Mouse (Mus musculus) testis, adult 2 months (tissue): ENCODE results near the gene Cenpm. TPM values are rescaled to one million over a fixed set of nuclear protein-coding genes. Genes with fewer than 3 reads are reported as not detected.

Experiments
- H3K27ac ChIP-seq: fragments of 200-500 bp; 2 replicates; pipeline ENCODE4 v1.5.1; 2012; ENCODE audit warnings: low read depth, low read length; ENCODE audit not compliant: control insufficient read depth, insufficient read depth
- H3K27me3 ChIP-seq: fragments of 200-500 bp; 2 replicates; pipeline ENCODE4 v1.6.1; 2012; ENCODE audit warnings: mild to moderate bottlenecking, low read length, moderate library complexity; ENCODE audit not compliant: control insufficient read depth, insufficient read depth
- H3K36me3 ChIP-seq: fragments of 200-500 bp; 2 replicates; pipeline ENCODE4 v1.6.1; 2012; ENCODE audit warnings: mild to moderate bottlenecking, low read length; ENCODE audit not compliant: control insufficient read depth, insufficient read depth
- H3K4me1 ChIP-seq: fragments of 200-500 bp; 2 replicates; pipeline ENCODE4 v1.6.1; 2012; ENCODE audit warnings: low read length; ENCODE audit not compliant: control insufficient read depth, insufficient read depth
- H3K4me3 ChIP-seq: fragments of 200-500 bp; 2 replicates; pipeline ENCODE4 v1.5.1; 2012; ENCODE audit warnings: low read depth, mild to moderate bottlenecking, low read length, moderate library complexity, mixed read lengths; ENCODE audit not compliant: control insufficient read depth
- CTCF ChIP-seq: fragments of 200-500 bp; IDR thresholded peaks from 2 replicates; pipeline ENCODE4 v1.5.1; 2012; ENCODE audit warnings: low read depth, mild to moderate bottlenecking, inconsistent platforms, low read length, moderate library complexity; ENCODE audit not compliant: control insufficient read depth, insufficient read depth, insufficient replicate concordance
- POLR2A ChIP-seq: fragments of 200-500 bp; IDR thresholded peaks from 2 replicates; pipeline ENCODE4 v1.6.1; 2012; ENCODE audit warnings: low read depth, mild to moderate bottlenecking, inconsistent platforms, low read length, moderate library complexity; ENCODE audit not compliant: control insufficient read depth
- polyA plus RNA-seq: library from polyadenylated mRNA; depleted of rRNA; stranded (reverse); fragments of >200 nt; gene quantifications from 2 replicates; pipeline ENCODE4 v1.2.3, GENCODE M21; 2012

Cenpm gene
- polyA plus RNA-seq, 1 experiment, result 14.6 TPM

- Histone ChIP-seq H3K4me1 (peaks cover 6% of the 10 kb centered on the region), H3K4me3 (no peak overlapping the region), H3K36me3 (no peaks in the 10 kb centered on the region), H3K27me3 (no peaks in the 10 kb centered on the region; the same call in 1 of the 2 replicates), H3K27ac (no peak overlapping the region)
- TF ChIP-seq CTCF (no peak), POLR2A (no peak)
Observed at GRCm38 (mm10) chr15:82220003-82220675, 24.4 kb downstream of the Cenpm start.

GRCm38 (mm10) chr15:82218778-82219666 is 25.5 kb downstream of the Cenpm start:
- peaks cover 6% of the 10 kb centered on the region for H3K4me1 ChIP-seq
- H3K4me3 ChIP-seq, result no peak overlapping the region
- H3K27me3 ChIP-seq, result no peaks in the 10 kb centered on the region; the same call in 1 of the 2 replicates
- H3K27ac ChIP-seq, result no peak overlapping the region
- TF ChIP-seq CTCF (no peak), POLR2A (no peak)
- H3K36me3 ChIP-seq, result no peaks in the 10 kb centered on the region

DNA sequence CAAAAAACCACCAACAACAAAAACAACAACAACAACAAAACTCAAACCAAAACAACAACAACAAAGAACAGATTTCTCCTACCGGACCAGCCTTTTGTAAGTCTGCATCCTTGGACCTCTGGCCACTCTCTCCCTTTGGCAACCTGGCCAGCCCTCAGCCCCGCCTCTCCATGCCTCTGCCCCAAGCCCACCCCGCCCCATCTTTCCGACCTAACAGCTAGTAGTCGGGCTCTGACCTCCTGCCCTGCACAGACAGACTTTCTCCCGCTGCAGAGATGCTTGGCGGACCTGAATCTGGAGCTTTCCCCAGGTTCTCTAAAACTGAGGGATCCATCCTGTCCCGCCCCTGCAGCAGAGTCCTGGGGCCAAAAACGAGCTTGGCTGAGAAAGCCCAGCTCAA is 26.6 kb downstream of the Cenpm start:
- no peak overlapping the region for H3K27ac ChIP-seq
- TF ChIP-seq CTCF, result no peak
- TF ChIP-seq POLR2A, result no peak
- H3K36me3 ChIP-seq, result no peaks in the 10 kb centered on the region
- H3K4me3 ChIP-seq, result no peak overlapping the region
- H3K4me1 ChIP-seq, result peaks cover 3% of the 10 kb centered on the region
- H3K27me3 ChIP-seq, result no peaks in the 10 kb centered on the region

- no peak for TF ChIP-seq CTCF
- TF ChIP-seq POLR2A, result no peak
- Histone ChIP-seq H3K36me3 (no peaks in the 10 kb centered on the region), H3K4me3 (no peak overlapping the region), H3K27me3 (no peaks in the 10 kb centered on the region), H3K27ac (no peak overlapping the region), H3K4me1 (peaks cover 7% of the 10 kb centered on the region; the same call in 1 of the 2 replicates)
Observed at GRCm38 (mm10) chr15:82217039-82217438, 27.5 kb downstream of the Cenpm start.

DNA sequence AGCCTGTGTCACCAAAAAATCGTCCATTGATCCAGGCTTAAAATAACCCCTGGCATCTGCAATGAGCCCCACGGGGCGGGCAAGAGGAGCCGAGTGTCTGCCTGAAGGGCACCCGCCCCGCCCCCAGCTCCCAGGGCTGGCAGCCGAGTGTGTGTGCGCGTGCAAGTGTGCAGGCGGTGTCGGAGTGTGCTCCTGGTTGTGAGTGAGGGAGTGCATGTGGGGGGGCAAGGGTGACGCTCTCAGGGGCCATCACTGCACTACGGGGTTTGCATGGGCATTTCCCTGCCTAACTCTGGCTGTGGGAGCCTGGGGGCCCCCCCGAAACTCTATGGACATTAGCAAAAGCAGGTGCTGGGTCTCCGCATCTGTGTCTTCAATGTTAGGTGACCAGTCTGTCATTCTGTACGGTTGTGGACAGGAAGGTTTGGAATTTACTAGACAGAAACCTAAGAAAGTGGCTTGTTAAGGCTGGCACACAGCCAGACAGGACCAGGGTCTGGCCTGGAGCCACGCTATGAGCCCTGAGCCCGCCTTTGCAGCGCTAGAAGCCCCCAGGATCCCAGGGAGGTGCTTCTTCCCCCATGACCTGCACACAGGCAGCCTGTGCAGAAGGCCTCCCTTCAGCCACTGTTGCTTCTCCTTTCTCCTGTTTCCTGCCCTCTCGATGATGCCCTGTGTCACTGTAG is 28.3 kb downstream of the Cenpm start:
- Histone ChIP-seq H3K4me3 (no peak overlapping the region), H3K27me3 (no peaks in the 10 kb centered on the region), H3K27ac (no peak overlapping the region), H3K4me1 (peaks cover 14% of the 10 kb centered on the region), H3K36me3 (no peaks in the 10 kb centered on the region)
- no peak for TF ChIP-seq POLR2A
- TF ChIP-seq CTCF, result no peak

GRCm38 (mm10) chr15:82215332-82216046 is 29.1 kb downstream of the Cenpm start:
- Histone ChIP-seq H3K27me3 (no peaks in the 10 kb centered on the region), H3K27ac (no peak overlapping the region), H3K4me1 (peaks cover 12% of the 10 kb centered on the region), H3K4me3 (no peak overlapping the region), H3K36me3 (no peaks in the 10 kb centered on the region)
- TF ChIP-seq CTCF (no peak), POLR2A (no peak)

DNA sequence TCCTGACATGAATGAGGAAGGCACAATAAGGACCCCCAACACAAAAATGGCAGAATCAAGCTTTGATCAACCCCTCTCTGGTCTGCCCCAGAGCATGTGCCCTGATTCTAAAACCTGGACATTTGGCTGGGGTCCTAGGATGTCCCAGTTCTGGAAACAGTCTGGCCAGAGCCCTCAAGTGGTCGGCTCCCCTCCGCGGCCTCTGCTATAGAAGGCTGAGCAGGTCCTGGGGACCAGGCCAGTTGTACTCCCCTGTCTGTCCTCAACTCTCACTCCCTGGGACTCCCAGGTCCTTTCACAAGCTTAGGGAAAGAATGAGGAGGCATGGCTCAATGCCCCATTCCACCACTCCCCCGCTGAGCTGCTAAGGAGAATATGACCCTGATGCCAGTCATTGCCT is 31.3 kb downstream of the Cenpm start:
- TF ChIP-seq POLR2A (no peak), CTCF (no peak)
- H3K4me3 ChIP-seq, result no peak overlapping the region
- no peaks in the 10 kb centered on the region for H3K36me3 ChIP-seq
- no peak overlapping the region for H3K27ac ChIP-seq
- H3K4me1 ChIP-seq, result peaks cover 12% of the 10 kb centered on the region
- H3K27me3 ChIP-seq, result no peaks in the 10 kb centered on the region
